Comparison of ENCODE assay signal across 13 mouse cellular contexts in genomic region chr4:145051209-145051969, GRCm38 (mm10).
DNase-seq lines count a peak whose midpoint lies in the region; ATAC-seq lines count a peak whose summit lies in the region.
"Had no signal": no experiment of that assay in that cellular context is flagged by ENCODE, and none has a peak within 500 bp of the region (broad histone marks: within the 10 kb centered on the region; RNA-seq: fewer than 3 reads in every experiment).

No protein-coding gene starts in this region.

- no peak overlapping the region for H3K9ac ChIP-seq in kidney, embryonic 14.5 days (ENCODE audit: low read depth, low read length)
- H3K9ac ChIP-seq in forebrain, embryonic 15.5 days (replicated peaks), result no peak overlapping the region
- H3K9ac ChIP-seq: heart, embryonic 15.5 days; lung, embryonic 14.5 days had no signal

- peaks cover 25% of the 10 kb centered on the region for H3K4me1 ChIP-seq in kidney, embryonic 14.5 days (ENCODE audit: control insufficient read depth, insufficient read depth, low read length)
- peaks cover 6% of the 10 kb centered on the region for H3K4me1 ChIP-seq in forebrain, embryonic 15.5 days

- DNase-seq in embryo, embryonic 11 days, result peak; percentile 16
- no peak for DNase-seq in embryo, embryonic 10.5 days (ENCODE audit: low spot score)
- no peak for DNase-seq in kidney, postnatal 10 days
- DNase-seq in Muller cell, postnatal 12 days (ENCODE audit: inconsistent ontology term), result peak; percentile 58
- no peak for DNase-seq in cerebellum, postnatal 4 days (ENCODE audit: low spot score in 2 of 2)
- no peak for DNase-seq in cerebellum, postnatal 14 days
- DNase-seq: cerebellum, adult 9-11 months; right cerebral cortex, adult 18-20 months had no signal

- no peaks in the 10 kb centered on the region for H3K27me3 ChIP-seq in kidney, embryonic 14.5 days (ENCODE audit: control insufficient read depth, insufficient read depth, low read length)
- H3K27me3 ChIP-seq in forebrain, embryonic 15.5 days, result no peaks in the 10 kb centered on the region
- H3K27me3 ChIP-seq: heart, embryonic 15.5 days had no signal

- peaks cover 23% of the 10 kb centered on the region; the same call in 1 of the 2 replicates for H3K36me3 ChIP-seq in kidney, embryonic 14.5 days (ENCODE audit: control insufficient read depth, insufficient read depth, low read length)
- H3K36me3 ChIP-seq in forebrain, embryonic 15.5 days, result peaks cover 30% of the 10 kb centered on the region

- H3K9me3 ChIP-seq in kidney, embryonic 14.5 days (ENCODE audit: control insufficient read depth, low read length), result no peaks in the 10 kb centered on the region
- no peaks in the 10 kb centered on the region for H3K9me3 ChIP-seq in forebrain, embryonic 15.5 days
- H3K9me3 ChIP-seq: heart, embryonic 15.5 days had no signal

- no peak for ATAC-seq in kidney, embryonic 14.5 days (ENCODE audit: low FRiP score, low TSS enrichment)
- no peak; the same call in 1 of the 2 replicates for ATAC-seq in forebrain, embryonic 15.5 days (replicated peaks)

- 68% methylated on average over 4 of the region's 4 CpGs for WGBS in kidney, embryonic 14.5 days
- 25% methylated on average over 4 of the region's 4 CpGs for WGBS in forebrain, embryonic 15.5 days

- H3K4me3 ChIP-seq in kidney, embryonic 14.5 days (ENCODE audit: low read length), result no peak overlapping the region
- no peak overlapping the region for H3K4me3 ChIP-seq in forebrain, embryonic 15.5 days
- H3K4me3 ChIP-seq: heart, embryonic 15.5 days; left cerebral cortex, adult 2 months had no signal

- H3K4me2 ChIP-seq in kidney, embryonic 14.5 days (replicated peaks; ENCODE audit: low read depth, low read length), result no peak overlapping the region
- H3K4me2 ChIP-seq in forebrain, embryonic 15.5 days (replicated peaks), result no peak overlapping the region
- H3K4me2 ChIP-seq: heart, embryonic 15.5 days; lung, embryonic 14.5 days had no signal

- H3K27ac ChIP-seq in kidney, embryonic 14.5 days (ENCODE audit: low read depth, low read length), result peak overlapping the region; percentile 14; the same call in 1 of the 2 replicates
- H3K27ac ChIP-seq in forebrain, embryonic 15.5 days (replicated peaks), result 0 out of 2 replicates have a peak overlapping the region, but pooled peaks have one; percentile 27
- H3K27ac ChIP-seq: left cerebral cortex, adult 2 months had no signal

Comparison
In these comparisons a context has a peak if more than half of its experiments do, and no peak if none do; other contexts are left out.
1. DNase-seq: peak in embryo, embryonic 11 days (single experiment) and Muller cell, postnatal 12 days (single experiment); none in embryo, embryonic 10.5 days (single experiment), kidney, postnatal 10 days (single experiment), cerebellum, postnatal 4 days (0 of 2) and cerebellum, postnatal 14 days (0 of 2).